Mouse (Mus musculus) retina, adult 2 months (tissue): ENCODE measurements around the gene Atl2.

Experiments
- DNase-seq: peaks from one replicate; pipeline ENCODE4 v3.0.0-alpha.2; 2012; ENCODE audit warnings: low read depth, low spot score

Gene Atl2

DNA sequence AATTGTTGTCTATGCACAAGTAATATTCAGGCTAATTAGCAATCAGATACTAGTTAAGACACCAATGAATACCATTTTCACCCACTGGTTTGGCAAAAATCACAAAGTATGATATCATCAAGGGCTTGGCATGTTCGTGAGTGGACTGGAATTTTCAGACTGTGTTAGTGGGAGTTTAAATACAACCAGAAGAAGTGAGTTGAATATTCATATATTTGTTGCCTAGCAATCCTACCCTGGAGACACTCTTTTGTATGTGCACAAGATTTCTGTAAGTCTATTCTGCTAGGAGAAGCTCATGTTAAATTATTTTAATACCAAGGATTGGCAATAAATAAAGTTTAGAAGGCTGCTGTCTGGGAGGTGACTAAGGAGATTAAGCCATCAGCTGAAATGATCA is 71.5 kb downstream of the Atl2 start:
- DNase-seq, result no peak

DNA sequence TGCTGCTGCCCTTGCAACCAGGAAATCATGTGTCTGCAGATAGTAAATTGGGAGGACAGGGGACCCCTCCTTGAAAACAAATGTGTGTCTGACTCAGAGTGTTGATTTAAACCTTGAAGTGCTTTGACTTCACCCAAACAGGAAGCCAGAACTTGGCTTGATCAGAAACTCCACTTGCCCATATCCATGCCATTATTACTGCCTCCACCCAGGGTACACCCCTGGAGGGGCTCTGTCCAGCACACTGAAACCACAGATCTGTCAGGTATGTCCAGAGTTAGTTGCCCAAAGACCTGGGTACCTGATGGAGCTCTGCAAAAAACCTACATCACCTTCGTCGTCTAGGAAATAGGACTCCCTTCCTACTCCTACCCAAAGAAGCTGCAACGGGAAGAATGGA is 77.0 kb downstream of the Atl2 start:
- no peak for DNase-seq

GRCm38 (mm10) chr17:79817995-79818394 is 77.9 kb downstream of the Atl2 start:
- no peak for DNase-seq

DNA sequence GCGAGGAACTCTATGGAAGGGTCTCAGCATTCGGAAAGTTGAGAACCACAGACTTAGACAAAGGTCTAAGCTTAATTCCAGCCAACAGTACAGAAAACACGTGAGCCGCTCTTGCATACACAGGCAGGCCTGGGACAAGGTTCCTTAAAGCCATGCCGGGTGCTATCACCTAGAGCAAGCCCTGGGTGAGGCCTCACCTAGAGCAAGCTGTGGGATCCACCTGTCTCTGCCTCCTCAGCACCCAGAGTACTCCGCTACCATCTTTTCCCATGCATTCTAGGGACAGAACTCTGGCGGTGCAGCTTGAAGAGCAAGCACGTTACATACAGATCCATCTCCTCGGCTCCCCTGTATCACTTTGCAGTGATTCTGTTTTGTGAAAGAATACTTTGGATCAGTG is 78.4 kb downstream of the Atl2 start:
- no peak for DNase-seq

- no peak for DNase-seq
Measured at GRCm38 (mm10) chr17:79816896-79817295, 79.0 kb downstream of the Atl2 start.

DNA sequence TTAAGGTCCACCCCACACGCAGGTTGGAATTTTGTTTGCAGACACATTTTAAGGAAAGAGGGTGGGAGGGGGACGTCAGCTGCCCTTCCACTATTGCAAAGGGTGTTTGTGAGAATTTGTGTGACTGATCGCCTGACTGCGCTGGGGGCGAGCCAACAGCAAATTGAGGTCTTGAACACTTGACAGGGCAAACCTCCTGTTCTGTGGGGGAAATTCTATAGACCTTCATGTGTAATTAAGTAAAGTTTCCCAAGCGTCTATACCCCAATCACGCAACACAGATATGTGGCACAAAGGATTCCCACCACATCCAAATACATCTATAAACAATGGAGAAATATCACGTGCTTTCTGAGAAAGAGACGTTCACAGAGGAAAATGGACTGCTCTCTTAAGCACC is 85.5 kb downstream of the Atl2 start:
- DNase-seq, result no peak

- DNase-seq, result no peak
Measured at GRCm38 (mm10) chr17:79809491-79810316, 86.2 kb downstream of the Atl2 start.

- DNase-seq, result no peak
Measured at GRCm38 (mm10) chr17:79807237-79807930, 88.5 kb downstream of the Atl2 start.

DNA sequence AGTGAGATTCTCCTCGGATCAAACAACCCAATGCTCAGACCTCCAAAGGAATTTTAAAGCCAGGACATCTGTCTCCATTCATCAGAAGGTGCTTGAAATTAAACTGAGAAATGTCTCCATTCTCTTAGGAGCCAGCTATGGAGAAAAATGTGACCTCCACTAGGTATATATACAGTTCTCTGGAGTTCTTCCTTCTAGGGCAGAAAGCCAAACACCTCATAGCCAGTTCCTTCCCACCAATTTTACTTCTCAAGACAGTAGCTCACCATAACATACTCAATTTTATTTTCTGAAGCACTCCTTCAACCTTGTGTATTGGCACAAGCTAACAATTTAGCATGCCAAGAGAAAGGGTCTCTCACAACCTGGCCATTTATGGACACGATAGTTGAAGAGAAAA is 91.2 kb downstream of the Atl2 start:
- no peak for DNase-seq

- DNase-seq, result no peak
Measured at GRCm38 (mm10) chr17:79802056-79802455, 93.9 kb downstream of the Atl2 start.

DNA sequence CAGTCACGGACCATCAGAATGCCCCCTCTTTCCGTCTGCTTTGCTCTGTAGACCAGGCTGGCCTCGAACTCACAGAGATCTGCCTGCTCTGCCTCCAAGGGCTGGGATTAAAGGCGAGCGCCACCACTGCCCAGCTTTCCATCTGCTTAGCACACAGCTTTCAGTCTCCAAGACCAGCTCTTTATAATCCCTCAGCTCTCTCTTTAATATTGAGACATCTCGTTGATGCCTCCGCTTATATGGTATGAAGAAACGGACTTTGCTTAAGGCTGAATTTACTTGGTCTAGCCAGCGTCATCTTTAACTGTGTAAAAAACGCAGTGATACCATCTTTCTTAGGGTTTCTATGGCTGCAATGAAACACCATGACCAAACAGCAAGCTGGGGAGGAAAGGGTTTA is 97.1 kb downstream of the Atl2 start:
- DNase-seq, result no peak
